Mouse (Mus musculus) adrenal gland, adult 10 weeks (tissue): Measurements from ENCODE around the gene Isl1. TPM values are rescaled to one million over a fixed set of nuclear protein-coding genes. Genes with fewer than 3 reads are reported as not detected.

Source experiments
- polyA plus RNA-seq: library from polyadenylated mRNA; stranded (reverse); fragments of 350-450 nt; fragmentation: Illumina TruSeq; extraction: RNeasy Lipid Tissue Mini Kit (QIAGEN cat#74804); gene quantifications from one replicate; pipeline ENCODE4 v1.2.3, GENCODE M21; 2014; ENCODE audit warnings: low read depth, low replicate concordance

Isl1 gene
- 11.1 TPM for polyA plus RNA-seq

DNA sequence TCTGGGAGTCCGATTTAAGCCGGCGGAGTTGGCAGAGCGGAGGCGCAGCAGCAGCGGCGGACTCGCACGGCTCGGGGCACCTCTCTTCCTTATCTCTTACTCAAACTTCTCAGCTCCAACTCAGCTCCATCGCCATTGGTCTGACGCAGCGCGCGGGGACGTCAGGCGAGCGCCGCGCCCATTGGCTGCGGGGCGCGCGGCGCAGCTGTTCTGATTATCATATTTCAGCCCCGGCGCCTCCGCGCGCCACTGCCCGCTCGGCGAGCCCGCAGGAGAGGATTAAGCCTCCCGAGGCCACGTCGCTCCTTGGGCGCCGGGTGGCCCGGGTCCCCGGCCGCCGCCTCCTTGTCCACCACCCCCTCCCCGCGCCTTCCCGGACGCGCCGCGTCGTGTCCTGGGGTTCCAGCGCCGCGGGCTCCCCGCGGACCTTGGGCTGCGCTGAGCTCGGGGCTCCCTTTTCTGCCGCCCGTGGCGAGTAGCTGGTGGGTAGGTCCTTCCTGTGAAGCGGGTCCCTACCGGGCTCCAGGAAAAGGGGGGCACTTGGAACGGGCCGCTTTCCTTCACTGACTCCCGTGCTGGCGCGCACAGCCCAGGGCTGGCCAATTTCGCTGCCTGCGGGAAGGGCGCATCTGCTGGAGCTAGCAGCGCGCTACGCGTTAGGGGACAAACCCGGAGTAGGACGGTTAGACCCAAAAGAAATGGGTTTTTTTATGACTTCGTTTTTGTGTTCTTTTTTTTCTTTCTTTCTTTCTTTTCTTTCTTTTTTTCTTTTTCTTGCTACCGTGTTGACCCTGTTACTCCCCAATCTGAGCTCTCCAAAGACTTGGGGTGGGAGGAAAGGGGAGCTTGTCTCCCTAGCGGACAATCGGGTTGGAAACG lies at the start of gene Isl1:
Isl1 (minus strand) TSS at position 106 of the 879 bp plus-strand sequence.

